Mouse (Mus musculus): ENCODE measurements at regions not wholly inside any gene's neighbourhood (a gene's known extent, or its start where the extent isn't known, plus 50 kb on each side); places are given as distances from the start of the nearest gene placed in this dataset.

- DNase-seq = no peak
- intact Hi-C loops (cut with DNase I) = no loop called here
Observed at GRCm38 (mm10) chr10:25035363-25035762, 108.1 kb upstream of the Arg1 start.

DNA sequence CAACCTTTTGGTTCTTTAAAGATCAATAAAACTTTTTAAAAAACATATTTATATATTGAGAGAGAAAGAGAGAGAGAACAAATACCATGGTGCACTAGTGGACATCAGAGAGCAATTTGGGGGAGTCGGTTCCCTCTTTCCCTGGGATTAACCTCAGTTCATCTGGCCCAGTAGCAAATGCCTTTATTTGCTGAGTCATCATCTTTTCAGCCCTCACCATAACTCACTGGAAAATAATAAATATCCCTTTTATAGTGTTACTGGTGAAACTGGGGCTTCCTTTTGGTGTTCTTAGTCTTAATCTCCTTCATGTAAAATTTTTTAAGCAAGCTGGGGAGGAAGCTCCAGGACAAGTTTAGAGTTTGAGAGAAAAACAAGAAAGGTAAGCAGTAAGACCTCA lies 105.3 kb upstream of the Arg1 start:
- intact Hi-C loops (cut with DNase I) = no loop called here
- DNase-seq = no peak

DNA sequence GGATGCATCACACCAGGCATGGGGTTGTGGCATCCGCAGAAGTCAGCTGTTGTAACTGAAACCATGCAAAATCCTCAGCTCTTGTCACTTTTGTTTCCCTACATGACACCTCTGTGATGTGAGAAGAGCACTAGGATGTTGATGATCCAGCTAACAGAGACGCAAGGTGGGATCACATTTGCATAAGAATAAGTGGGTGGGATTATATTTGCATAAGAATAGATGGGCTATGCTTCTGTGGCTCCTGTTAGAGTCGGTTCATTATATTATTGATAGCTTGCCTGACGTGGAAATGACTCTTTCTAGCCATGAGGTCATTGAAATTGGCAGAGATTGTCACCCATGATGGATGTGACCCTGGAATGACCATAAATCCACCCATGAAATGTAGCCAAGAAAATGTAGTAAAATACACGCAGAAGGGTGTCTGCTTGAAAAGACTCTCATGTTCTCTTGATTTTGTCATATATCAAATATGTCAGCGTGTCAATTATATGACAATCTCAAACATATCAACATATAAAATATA lies 102.2 kb upstream of the Arg1 start:
- intact Hi-C loops (cut with DNase I) = no loop called here
- DNase-seq = no peak

- peak; percentile 64 to 66 for DNase-seq
- intact Hi-C loops (cut with DNase I) = no loop called here
Observed at GRCm38 (mm10) chr10:25023601-25024157, 96.4 kb upstream of the Arg1 start.

GRCm38 (mm10) chr10:25023044-25023540 lies 95.8 kb upstream of the Arg1 start:
- intact Hi-C loops (cut with DNase I) = no loop called here
- DNase-seq = peak; percentile 39 to 42

- intact Hi-C loops (cut with DNase I) = no loop called here
- no peak for DNase-seq
Observed at GRCm38 (mm10) chr10:25018946-25019345, 91.7 kb upstream of the Arg1 start.

GRCm38 (mm10) chr10:25017843-25018242 lies 90.6 kb upstream of the Arg1 start:
- DNase-seq = no peak

GRCm38 (mm10) chr10:25016110-25016509 lies 88.8 kb upstream of the Arg1 start:
- intact Hi-C loops (cut with DNase I) = no loop called here
- DNase-seq = peak; percentile 32 to 41

More at GRCm38 (mm10) chr10:25017843-25018242, 90.6 kb upstream of the Arg1 start:
- intact Hi-C loops (cut with DNase I) = no loop called here

DNA sequence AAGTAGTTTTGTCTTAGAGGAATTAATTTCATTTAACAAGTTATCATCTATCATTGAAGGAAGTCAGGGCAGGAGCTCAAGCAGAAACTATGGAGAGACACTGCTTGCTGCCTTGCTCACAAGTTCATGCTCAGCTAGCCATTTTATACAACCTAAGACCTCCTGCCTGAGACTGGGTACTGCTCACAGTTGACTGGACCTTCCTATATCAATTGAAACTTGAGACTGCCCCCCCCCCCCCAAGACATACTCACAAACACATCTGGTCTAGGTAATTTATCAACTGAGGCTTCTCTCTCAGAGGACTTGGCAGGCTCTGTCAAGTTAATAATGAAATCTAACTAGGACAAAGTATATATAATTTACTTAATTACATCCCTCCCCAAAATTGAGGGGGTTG lies 84.8 kb upstream of the Arg1 start:
- DNase-seq = no peak
- intact Hi-C loops (cut with DNase I) = no loop called here

DNA sequence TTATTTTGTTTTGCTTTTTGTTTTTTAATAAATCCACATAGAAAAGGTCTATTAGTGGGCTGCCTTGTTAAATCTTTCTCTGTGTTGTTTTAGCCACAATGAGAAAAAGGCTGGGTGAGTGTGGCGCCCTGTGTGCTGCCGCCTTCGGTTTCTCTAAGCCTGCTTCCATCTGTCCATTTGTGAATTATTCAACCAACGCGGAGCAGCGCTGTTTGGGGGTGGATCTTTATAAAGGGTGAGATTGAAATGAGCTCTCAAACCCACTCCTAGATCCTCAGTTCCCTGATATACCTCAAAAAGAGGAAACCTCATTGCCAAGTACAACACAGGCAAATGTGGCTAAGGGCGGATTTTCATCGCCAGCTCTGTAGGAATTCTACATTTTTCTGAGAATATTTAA lies 74.0 kb upstream of the Arg1 start:
- no peak for DNase-seq
- intact Hi-C loops (cut with DNase I) = no loop called here

GRCm38 (mm10) chr10:25000231-25001222 lies 73.2 kb upstream of the Arg1 start:
- no peak for DNase-seq
- intact Hi-C loops (cut with DNase I) = no loop called here

- intact Hi-C loops (cut with DNase I) = no loop called here
- no peak for DNase-seq
Observed at GRCm38 (mm10) chr10:24999807-25000206, 72.5 kb upstream of the Arg1 start.

GRCm38 (mm10) chr10:24997661-24998060 lies 70.4 kb upstream of the Arg1 start:
- intact Hi-C loops (cut with DNase I) = no loop called here
- no peak for DNase-seq

DNA sequence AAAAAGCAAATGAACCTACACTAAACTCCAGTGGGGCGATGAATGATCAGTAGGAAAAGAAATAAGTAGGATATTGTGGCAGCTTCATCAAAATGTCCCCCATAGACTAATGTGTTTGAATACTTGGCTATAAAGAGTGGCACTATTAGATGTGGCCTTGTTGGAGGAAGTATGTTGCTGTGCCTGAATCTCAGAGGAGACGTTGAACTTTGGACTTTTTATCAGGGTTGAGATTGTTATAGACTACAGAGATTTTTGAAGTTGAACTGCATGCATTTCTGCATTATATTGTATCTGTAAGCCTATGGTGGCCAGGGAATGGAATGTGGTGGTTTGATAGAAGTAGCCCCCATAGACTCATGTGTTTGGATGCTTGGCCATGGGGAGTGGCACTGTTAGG lies 68.5 kb upstream of the Arg1 start:
- DNase-seq = no peak
- intact Hi-C loops (cut with DNase I) = no loop called here

- intact Hi-C loops (cut with DNase I) = no loop called here
- DNase-seq = no peak
Observed at GRCm38 (mm10) chr10:24989965-24990653, 62.8 kb upstream of the Arg1 start.

DNA sequence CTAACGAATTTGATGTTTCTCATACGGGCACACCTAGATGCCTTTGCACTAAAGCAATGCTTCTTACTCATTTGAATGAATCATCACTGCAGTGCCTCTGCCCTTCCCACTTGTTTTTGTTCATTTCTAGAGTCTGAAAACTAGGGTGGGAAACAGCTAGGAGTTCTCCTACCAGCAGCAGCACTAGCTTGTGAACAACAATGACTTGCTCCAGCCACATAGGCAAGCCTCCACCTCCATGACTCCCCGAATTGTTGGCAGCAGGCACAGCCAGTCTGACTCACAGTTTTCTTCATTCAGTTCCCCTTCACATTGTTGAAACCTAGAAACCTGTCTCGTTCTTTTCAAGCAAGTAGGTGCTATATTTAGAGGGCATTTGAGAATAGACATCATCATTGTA lies 57.5 kb upstream of the Arg1 start:
- no peak for DNase-seq
- intact Hi-C loops (cut with DNase I) = no loop called here

GRCm38 (mm10) chr10:24981763-24982162 lies 54.5 kb upstream of the Arg1 start:
- no peak for DNase-seq
- intact Hi-C loops (cut with DNase I) = no loop called here
